Mouse (Mus musculus) heart, adult 2 months (tissue): Measurements from ENCODE around the gene Icosl.

Experiments used
- CTCF ChIP-seq: fragments of 200-600 bp; IDR thresholded peaks from 2 replicates; pipeline ENCODE4 v1.8.1; 2022; ENCODE audit warnings: antibody characterized with exemption, mild to moderate bottlenecking, moderate library complexity
- EP300 ChIP-seq: fragments of 200-500 bp; IDR thresholded peaks from 2 replicates; pipeline ENCODE4 v1.6.1; 2011; ENCODE audit warnings: low read depth, low read length, control low read depth; ENCODE audit not compliant: insufficient read depth
- POLR2A ChIP-seq: fragments of 200-500 bp; IDR thresholded peaks from 2 replicates; pipeline ENCODE4 v1.6.1; 2011; ENCODE audit warnings: mild to moderate bottlenecking, low read depth, low read length, control low read depth; ENCODE audit not compliant: insufficient read depth

DNA sequence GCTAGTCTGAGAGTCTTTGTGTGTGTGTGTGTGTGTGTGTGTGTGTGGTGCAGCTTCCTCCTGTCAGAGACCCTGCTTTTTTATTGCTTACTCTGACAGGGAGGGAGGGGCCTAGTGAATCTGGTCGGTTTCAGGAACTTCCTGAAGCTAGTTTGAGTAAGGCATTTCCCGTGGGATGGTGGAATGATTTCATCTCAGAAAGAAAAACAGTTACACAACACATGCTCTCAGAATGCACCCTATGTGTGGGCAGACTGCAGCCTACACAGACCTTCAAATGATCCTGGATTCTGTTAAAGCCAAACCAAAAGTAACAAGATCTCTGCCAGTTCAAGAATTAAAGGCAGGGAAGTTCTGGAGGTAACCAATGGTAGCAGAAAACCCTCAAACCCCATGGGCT lies 46.1 kb downstream of the Icosl start:
- TF ChIP-seq EP300 = no peak
- TF ChIP-seq CTCF = no peak
- no peak for TF ChIP-seq POLR2A
